Mouse (Mus musculus) forebrain, embryonic 15.5 days (tissue): ENCODE measurements at regions not wholly inside any gene's neighbourhood (a gene's known extent, or its start where the extent isn't known, plus 50 kb on each side); places are given as distances from the start of the nearest gene placed in this dataset.

Experiments used
- ATAC-seq: fragments of 200-750 bp; cut with Nextera tagmentation; replicated peaks from 2 replicates; pipeline ENCODE4 v1.8.0; 2017; ENCODE audit warnings: mild to moderate bottlenecking, moderate TSS enrichment, moderate library complexity
- H3K27ac ChIP-seq: fragments of 300-500 bp; sonication (generic); replicated peaks from 2 replicates; pipeline ENCODE4 v1.5.1; 2015; ENCODE audit warnings: mild to moderate bottlenecking, inconsistent platforms
- H3K27me3 ChIP-seq: fragments of 300-500 bp; sonication (generic); 2 replicates; pipeline ENCODE4 v1.6.1; 2015; ENCODE audit warnings: inconsistent platforms
- H3K36me3 ChIP-seq: fragments of 300-500 bp; sonication (generic); 2 replicates; pipeline ENCODE4 v1.6.1; 2015; ENCODE audit warnings: mild to moderate bottlenecking, inconsistent platforms
- H3K4me1 ChIP-seq: fragments of 300-500 bp; sonication (generic); 2 replicates; pipeline ENCODE4 v1.6.1; 2015; ENCODE audit warnings: inconsistent platforms
- H3K4me2 ChIP-seq: fragments of 300-500 bp; sonication (generic); replicated peaks from 2 replicates; pipeline ENCODE4 v1.6.1; 2015; ENCODE audit warnings: mild to moderate bottlenecking, inconsistent platforms
- H3K4me3 ChIP-seq: fragments of 300-500 bp; sonication (generic); 2 replicates; pipeline ENCODE4 v1.5.1; 2015; ENCODE audit warnings: mild to moderate bottlenecking, inconsistent platforms
- H3K9ac ChIP-seq: fragments of 300-500 bp; sonication (generic); replicated peaks from 2 replicates; pipeline ENCODE4 v1.6.1; 2015; ENCODE audit warnings: mild to moderate bottlenecking, inconsistent platforms
- H3K9me3 ChIP-seq: fragments of 300-500 bp; sonication (generic); 2 replicates; pipeline ENCODE4 v1.6.1; 2016; ENCODE audit warnings: inconsistent platforms
- WGBS: fragments of 180-500 bp; shearing (Covaris S2); methylation state at CpG from one replicate; pipeline ENCODE4 v1.1.7; 2015; ENCODE audit warnings: mixed read lengths; 5-methylcytosine and 5-hydroxymethylcytosine counted together

DNA sequence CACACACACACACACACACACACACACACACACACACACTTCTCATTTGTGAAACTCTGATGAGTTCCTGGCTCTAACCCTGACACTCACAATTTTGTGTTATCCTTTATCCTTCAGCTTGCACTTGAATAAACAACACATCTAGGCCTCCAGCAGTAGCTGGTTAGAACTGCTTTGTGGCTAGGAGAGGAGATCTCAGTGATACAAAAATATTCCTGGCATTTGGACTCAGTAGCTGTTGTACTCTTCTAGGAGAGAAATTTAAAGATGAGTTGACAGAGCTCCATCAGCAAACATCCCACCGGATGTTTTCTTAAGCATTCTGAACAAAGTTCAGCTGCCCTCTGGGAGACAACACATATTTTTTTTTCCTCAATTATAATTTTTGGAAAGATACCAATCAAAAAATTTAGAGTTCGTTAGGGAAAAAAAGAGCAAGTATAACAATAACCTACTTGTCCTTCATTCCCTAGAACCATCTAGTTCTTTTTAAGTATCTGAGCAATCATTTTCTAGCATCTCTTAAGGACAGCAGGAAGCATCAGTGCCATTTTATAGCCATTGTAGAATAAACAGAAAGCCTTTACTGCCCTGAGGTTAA lies 2118.7 kb downstream of the 9330182O14Rik start:
- Histone ChIP-seq H3K27ac (no peak overlapping the region), H3K4me2 (no peak overlapping the region), H3K4me3 (no peak overlapping the region), H3K27me3 (no peaks in the 10 kb centered on the region), H3K4me1 (no peaks in the 10 kb centered on the region), H3K36me3 (no peaks in the 10 kb centered on the region), H3K9me3 (no peaks in the 10 kb centered on the region), H3K9ac (no peak overlapping the region)
- WGBS: 71% methylated on average over 2 of the region's 2 CpGs
- ATAC-seq: no peak

DNA sequence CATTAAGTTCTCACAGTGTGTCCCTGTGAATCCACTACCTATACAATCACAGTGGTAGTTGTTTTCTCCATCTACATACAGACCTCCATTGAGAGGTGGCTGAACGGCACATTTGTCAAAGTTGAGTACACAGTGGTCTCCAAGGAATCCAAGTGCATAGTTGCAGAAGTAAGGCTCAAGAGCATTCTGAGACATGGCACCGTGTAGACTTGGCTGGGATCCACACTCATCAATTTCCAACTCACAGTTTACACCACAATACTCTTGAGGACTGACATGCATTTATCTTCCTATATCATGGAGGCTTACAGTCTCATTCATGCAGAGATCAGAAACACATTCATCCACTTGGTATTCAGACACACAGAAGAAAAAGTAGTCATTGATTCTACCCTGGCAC lies 2122.2 kb downstream of the 9330182O14Rik start:
- Histone ChIP-seq H3K9ac (no peak overlapping the region), H3K4me3 (no peak overlapping the region), H3K9me3 (no peaks in the 10 kb centered on the region), H3K4me2 (no peak overlapping the region), H3K27ac (no peak overlapping the region), H3K27me3 (no peaks in the 10 kb centered on the region), H3K4me1 (no peaks in the 10 kb centered on the region), H3K36me3 (no peaks in the 10 kb centered on the region)
- no peak for ATAC-seq
- 79% methylated on average over 2 of the region's 2 CpGs for WGBS

DNA sequence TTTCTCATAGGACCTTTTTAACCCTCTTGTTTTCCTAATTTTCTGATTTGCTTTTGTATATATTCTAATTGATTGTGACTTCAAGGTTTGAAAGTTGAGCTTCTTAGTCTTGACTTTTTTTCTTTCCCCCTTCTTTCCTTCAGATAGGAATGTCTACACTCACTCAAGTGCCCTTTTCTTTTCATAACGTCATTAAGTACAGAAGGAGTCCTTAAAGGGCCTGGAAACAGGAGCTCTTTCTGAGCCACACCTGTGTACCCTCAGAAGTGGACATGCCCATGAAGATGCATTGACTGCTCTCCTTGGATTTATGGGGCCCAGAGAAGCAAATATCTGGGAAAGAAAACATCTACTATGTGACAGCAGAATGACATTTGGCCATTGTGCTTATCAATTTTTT lies 2141.0 kb downstream of the 9330182O14Rik start:
- Histone ChIP-seq H3K27me3 (no peaks in the 10 kb centered on the region), H3K27ac (no peak overlapping the region), H3K9ac (no peak overlapping the region), H3K36me3 (no peaks in the 10 kb centered on the region), H3K4me3 (no peak overlapping the region), H3K4me2 (no peak overlapping the region), H3K9me3 (no peaks in the 10 kb centered on the region), H3K4me1 (no peaks in the 10 kb centered on the region)
- WGBS: 70% methylated on average over 1 of the region's 1 CpGs
- ATAC-seq: no peak

DNA sequence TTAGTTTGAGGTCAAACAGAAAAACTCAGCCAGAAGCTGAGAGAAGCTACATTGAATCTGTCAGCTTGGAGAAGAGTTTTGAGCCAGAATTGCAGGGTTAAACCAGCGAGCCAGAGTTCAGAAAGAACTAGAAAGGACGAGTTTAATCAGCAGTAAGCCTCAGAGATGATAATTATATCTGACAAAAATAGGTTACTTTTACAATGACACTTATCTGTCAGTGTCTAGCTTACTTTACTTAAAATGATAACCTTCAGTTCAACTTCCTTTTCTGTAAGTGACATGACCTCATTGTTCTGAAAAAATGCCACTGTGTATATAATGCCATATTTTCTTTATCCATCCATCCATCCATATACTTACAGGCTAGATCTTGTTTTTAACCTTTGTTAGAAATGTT lies 2143.1 kb downstream of the 9330182O14Rik start:
- no peak overlapping the region for H3K9ac ChIP-seq
- H3K27me3 ChIP-seq: no peaks in the 10 kb centered on the region
- H3K4me2 ChIP-seq: no peak overlapping the region
- no peaks in the 10 kb centered on the region for H3K36me3 ChIP-seq
- no peaks in the 10 kb centered on the region for H3K9me3 ChIP-seq
- no peak for ATAC-seq
- no peak overlapping the region for H3K4me3 ChIP-seq
- no peaks in the 10 kb centered on the region for H3K4me1 ChIP-seq
- 84% methylated on average over 2 of the region's 2 CpGs for WGBS
- H3K27ac ChIP-seq: no peak overlapping the region

DNA sequence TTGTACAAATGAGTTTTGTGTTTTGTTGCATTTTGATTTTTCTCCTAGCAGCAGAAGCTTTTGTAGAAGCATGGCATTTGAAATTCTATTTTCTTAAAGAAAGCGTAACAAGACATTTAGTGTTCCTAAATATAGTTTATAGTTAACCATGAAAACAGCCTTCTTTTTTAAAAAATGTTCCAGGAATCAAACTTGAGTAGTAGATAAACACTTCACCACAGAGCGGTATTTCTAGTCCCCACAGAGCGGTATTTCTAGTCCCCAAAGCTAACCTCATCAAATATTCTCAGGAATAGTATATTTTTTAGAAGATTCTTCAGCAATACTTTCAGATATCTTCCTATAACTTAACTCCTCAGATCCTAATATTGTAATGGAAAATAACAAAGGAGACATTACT lies 2146.6 kb downstream of the 9330182O14Rik start:
- Histone ChIP-seq H3K27me3 (no peaks in the 10 kb centered on the region), H3K9ac (no peak overlapping the region), H3K4me3 (no peak overlapping the region), H3K36me3 (no peaks in the 10 kb centered on the region), H3K9me3 (no peaks in the 10 kb centered on the region), H3K27ac (no peak overlapping the region), H3K4me2 (no peak overlapping the region), H3K4me1 (no peaks in the 10 kb centered on the region)
- no peak for ATAC-seq
- 97% methylated on average over 3 of the region's 3 CpGs for WGBS

DNA sequence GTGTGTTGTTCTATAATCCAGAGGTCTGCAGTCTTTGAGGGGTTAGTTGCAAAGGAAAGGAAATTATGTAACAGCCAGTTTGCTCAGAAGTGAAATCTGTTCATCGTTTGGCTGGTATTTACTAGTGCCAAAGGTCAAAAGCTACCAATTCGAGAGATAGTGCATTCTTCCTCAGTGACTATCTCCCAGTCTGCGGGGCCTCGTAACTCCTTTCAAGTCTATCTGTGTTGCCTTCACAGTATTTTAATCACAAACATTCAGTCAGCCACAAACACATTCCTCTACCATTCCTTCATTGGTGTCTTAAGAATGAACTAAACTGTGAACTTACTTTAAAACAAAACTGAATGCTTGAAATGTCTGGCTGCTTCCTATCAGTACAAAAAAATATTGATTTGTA lies 2162.2 kb downstream of the 9330182O14Rik start:
- Histone ChIP-seq H3K4me2 (no peak overlapping the region), H3K36me3 (no peaks in the 10 kb centered on the region), H3K4me3 (no peak overlapping the region), H3K27me3 (no peaks in the 10 kb centered on the region), H3K9me3 (no peaks in the 10 kb centered on the region), H3K27ac (no peak overlapping the region), H3K9ac (no peak overlapping the region), H3K4me1 (no peaks in the 10 kb centered on the region)
- no peak for ATAC-seq
- 81% methylated on average over 4 of the region's 4 CpGs for WGBS

DNA sequence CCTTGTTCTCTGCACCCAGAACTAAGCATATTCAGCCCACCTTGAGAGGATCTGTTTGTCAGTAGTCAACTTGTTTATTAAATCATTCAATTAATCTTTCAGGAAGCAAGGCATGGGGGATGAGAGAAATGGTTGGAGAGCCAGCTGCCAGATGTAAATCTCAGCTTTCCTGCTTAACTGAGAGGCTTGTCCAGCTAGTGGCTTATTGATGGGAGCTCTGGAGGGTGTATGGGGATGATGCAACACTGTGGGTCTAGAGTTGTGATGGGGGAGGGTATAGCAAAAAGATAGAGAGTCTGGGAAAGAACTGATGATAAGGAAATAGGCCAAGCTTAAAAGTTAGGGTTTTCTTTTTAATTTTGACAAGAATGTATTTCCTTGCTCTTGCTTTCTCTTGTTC lies 2163.3 kb downstream of the 9330182O14Rik start:
- no peaks in the 10 kb centered on the region for H3K9me3 ChIP-seq
- no peaks in the 10 kb centered on the region for H3K27me3 ChIP-seq
- H3K9ac ChIP-seq: no peak overlapping the region
- no peak overlapping the region for H3K4me2 ChIP-seq
- no peaks in the 10 kb centered on the region for H3K36me3 ChIP-seq
- no peak for ATAC-seq
- H3K27ac ChIP-seq: no peak overlapping the region
- H3K4me3 ChIP-seq: no peak overlapping the region
- no peaks in the 10 kb centered on the region for H3K4me1 ChIP-seq

DNA sequence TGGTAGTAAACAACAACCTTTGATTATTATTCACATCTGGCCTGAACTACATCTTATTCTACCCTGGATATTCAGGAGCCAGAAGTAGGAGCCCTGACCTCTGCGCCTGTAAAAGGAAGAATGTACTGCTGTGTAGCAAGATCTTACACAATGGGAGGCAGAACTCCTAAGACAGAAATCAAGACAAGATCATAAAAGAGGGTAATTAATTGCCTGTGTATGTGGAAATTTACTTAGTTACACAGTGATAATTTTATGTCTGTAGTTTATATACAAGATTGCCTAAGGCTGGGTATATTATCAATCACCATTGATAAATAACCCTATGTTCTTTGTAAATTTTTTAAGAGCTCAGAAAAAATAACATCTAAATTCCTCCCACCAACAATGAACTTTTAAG lies 2167.8 kb downstream of the 9330182O14Rik start:
- Histone ChIP-seq H3K4me3 (no peak overlapping the region), H3K27me3 (no peaks in the 10 kb centered on the region), H3K36me3 (no peaks in the 10 kb centered on the region), H3K9ac (no peak overlapping the region), H3K4me1 (no peaks in the 10 kb centered on the region), H3K27ac (no peak overlapping the region), H3K9me3 (no peaks in the 10 kb centered on the region), H3K4me2 (no peak overlapping the region)
- WGBS: 86% methylated on average over 1 of the region's 1 CpGs
- ATAC-seq: no peak

DNA sequence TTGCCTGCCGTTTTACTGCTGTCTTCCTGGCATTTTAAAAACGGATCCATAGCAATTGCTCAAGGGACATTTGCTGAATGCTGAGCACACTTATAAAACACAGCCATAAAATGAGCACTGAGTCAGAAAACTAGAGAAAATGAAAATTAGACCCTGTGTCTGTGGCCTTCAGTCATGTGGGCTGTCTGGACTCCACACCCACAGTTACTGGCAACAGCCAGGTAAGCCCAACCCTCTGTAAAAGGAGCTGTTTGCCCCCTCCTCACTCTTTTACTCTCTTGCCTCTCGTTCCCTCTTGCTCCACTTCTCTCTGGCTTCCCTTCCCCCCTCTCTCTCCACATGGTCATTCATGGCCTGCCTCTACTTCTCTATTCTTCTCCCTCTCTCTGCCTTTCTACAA lies 2169.9 kb downstream of the 9330182O14Rik start:
- Histone ChIP-seq H3K27ac (no peak overlapping the region), H3K36me3 (no peaks in the 10 kb centered on the region), H3K9ac (no peak overlapping the region), H3K9me3 (no peaks in the 10 kb centered on the region), H3K4me1 (no peaks in the 10 kb centered on the region), H3K4me3 (no peak overlapping the region), H3K27me3 (no peaks in the 10 kb centered on the region), H3K4me2 (no peak overlapping the region)
- 82% methylated on average over 3 of the region's 3 CpGs for whole genome bisulfite sequencing
- ATAC-seq: no peak

DNA sequence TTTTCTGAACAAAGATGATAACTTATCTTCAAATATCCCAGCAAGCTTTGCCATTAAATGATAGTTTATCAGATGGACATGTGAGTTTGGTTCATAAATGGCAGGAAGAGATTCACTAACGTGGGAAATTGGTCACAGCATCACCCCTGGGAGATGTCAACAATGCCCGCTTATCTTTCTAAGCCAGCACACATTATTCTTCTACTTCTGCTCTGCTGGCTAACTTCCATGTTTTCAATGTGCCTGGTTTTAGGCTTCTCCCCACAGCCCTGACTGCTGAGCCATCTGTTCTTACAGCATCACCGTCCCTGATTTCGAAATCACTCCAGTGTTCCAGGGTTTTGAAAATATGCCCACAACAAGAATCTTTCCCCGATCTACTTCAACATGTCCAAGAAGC lies 2175.4 kb downstream of the 9330182O14Rik start:
- Histone ChIP-seq H3K9me3 (no peaks in the 10 kb centered on the region), H3K9ac (no peak overlapping the region), H3K4me1 (peaks cover 13% of the 10 kb centered on the region), H3K4me2 (no peak overlapping the region), H3K36me3 (no peaks in the 10 kb centered on the region), H3K27ac (peak overlapping the region; percentile 3; the same call in 1 of the 2 replicates), H3K27me3 (no peaks in the 10 kb centered on the region), H3K4me3 (no peak overlapping the region)
- ATAC-seq: peak; percentile 93
- 41% methylated on average over 5 of the region's 5 CpGs for WGBS

DNA sequence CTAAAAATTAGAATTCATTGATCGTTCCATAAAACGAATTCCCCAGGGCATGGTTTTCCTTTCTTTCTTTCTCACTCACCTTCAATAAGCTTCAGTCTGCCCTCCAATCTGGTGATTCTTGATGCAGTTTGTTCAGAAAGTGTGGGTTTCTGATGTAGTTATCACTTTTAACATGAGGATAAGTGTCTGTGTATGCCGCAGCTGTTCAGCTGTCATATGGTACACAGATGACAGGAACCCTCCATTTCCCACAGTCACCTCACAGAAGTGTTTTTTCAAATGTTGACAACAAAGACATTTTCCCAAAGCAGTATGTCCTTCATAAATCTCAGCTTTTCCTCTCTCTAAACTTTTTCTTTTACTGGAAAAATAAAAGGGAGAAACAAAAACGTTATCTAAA lies 2177.0 kb downstream of the 9330182O14Rik start:
- Histone ChIP-seq H3K4me1 (peaks cover 13% of the 10 kb centered on the region), H3K4me2 (no peak overlapping the region), H3K9ac (no peak overlapping the region), H3K36me3 (no peaks in the 10 kb centered on the region), H3K9me3 (no peaks in the 10 kb centered on the region), H3K27me3 (no peaks in the 10 kb centered on the region), H3K4me3 (no peak overlapping the region), H3K27ac (0 out of 2 replicates have a peak overlapping the region, but pooled peaks have one; percentile 2)
- no peak; the same call in 1 of the 2 replicates for ATAC-seq
- WGBS: 54% methylated on average over 4 of the region's 4 CpGs

DNA sequence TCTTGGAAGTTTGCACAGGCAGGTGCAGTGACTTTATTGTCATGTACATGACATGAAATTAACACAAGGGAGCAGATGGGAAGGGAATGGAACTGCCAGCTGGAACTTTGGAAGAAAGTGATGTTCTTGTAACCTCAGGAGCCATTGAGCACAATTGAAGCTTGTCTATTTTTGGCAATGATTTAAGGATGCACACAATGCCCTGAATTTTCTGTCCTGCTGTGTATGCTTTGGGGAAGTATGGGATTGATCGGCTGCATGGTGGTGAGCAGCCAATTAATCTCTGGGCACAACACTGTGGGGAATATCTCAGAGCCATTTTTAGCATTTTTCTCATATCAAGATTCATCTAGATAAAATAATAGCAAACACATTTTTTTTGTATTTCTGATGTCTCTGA lies 2186.2 kb downstream of the 9330182O14Rik start:
- Histone ChIP-seq H3K4me2 (no peak overlapping the region), H3K27ac (no peak overlapping the region), H3K27me3 (no peaks in the 10 kb centered on the region), H3K4me1 (peaks cover 4% of the 10 kb centered on the region), H3K36me3 (no peaks in the 10 kb centered on the region), H3K9ac (no peak overlapping the region), H3K9me3 (no peaks in the 10 kb centered on the region), H3K4me3 (no peak overlapping the region)
- no peak for ATAC-seq
- WGBS: 68% methylated on average over 1 of the region's 1 CpGs

DNA sequence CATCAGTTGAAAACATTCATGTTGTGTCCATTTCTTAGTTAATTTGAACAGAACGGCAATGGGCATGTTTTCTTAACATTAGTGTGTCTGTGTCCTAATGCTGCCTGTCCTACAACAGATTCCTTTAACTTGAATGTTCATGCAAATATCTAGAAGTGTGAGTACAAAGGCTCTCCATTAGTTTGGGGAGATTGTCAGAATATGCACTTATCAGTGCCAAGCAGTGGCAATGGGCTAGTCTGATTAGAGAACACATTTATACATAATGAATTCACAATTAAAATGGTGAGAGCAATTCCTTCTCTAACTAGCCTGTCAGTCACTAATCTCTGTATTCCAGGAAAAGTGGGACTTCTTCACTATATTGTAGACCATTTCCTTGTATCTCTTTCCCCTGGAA lies 2188.8 kb downstream of the 9330182O14Rik start:
- H3K4me3 ChIP-seq: no peak overlapping the region
- H3K36me3 ChIP-seq: no peaks in the 10 kb centered on the region
- peaks cover 13% of the 10 kb centered on the region for H3K4me1 ChIP-seq
- H3K27me3 ChIP-seq: no peaks in the 10 kb centered on the region
- H3K27ac ChIP-seq: no peak overlapping the region
- H3K4me2 ChIP-seq: no peak overlapping the region
- ATAC-seq: no peak
- H3K9me3 ChIP-seq: no peaks in the 10 kb centered on the region
- H3K9ac ChIP-seq: no peak overlapping the region
- WGBS: 73% methylated on average over 1 of the region's 1 CpGs
